Mouse (Mus musculus) spleen, postnatal 4 days (tissue): ENCODE measurements at regions not wholly inside any gene's neighbourhood (a gene's known extent, or its start where the extent isn't known, plus 50 kb on each side); places are given as distances from the start of the nearest gene placed in this dataset.
"Not testable (repeated sequence)": the region's sequence is repeated elsewhere in the genome, so short reads cannot be mapped to it uniquely, and the experiment has no call there.

Experiments
- DNase-seq, 2 experiments: peaks; one replicate each; pipeline ENCODE4 v3.0.0; 2022; ENCODE audit warnings: low spot score in 2 of 2

DNA sequence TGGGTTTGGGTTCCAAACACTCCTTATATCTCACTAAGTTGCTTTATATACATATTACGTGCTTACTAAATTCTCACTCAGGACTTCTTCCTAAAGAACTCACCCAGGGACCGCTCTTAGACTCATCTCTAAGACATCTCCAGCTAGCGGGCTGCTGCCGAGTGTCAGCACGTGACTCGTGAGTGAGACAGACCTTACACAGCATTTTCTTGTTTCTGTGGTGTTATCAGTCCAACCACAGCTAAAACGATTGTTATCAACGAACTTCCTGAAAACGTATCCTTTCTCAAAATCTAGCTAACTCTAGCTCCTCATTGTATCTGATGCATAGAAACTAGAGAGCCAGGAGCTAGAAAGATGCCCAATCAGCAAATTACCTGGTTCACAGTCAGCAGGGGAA lies 168.7 kb upstream of the Mon1b start:
- DNase-seq = no peak

- DNase-seq = no peak
Measured at GRCm38 (mm10) chr8:113489436-113490107, 145.8 kb upstream of the Mon1b start.

DNA sequence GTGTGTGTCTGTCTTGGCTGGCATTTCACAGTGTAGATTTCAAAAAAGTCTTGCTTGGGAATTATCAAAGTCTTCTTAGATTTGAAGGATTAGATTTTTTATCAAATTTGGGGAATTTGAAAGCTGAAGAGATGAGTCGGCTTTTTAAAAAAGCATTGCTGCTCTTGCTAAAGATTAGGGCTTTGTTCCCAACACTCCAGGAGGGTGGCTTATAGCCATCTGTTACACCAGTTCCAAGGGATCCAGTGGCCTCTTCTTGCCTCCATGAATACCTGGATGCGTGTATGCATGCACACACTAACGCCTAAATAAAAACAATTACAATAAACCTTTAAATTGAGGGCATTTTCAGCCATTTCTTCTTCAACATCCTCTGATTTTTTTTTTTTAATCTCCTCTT lies 144.5 kb upstream of the Mon1b start:
- DNase-seq = no peak

GRCm38 (mm10) chr8:113496896-113497295 lies 138.5 kb upstream of the Mon1b start:
- no peak for DNase-seq

DNA sequence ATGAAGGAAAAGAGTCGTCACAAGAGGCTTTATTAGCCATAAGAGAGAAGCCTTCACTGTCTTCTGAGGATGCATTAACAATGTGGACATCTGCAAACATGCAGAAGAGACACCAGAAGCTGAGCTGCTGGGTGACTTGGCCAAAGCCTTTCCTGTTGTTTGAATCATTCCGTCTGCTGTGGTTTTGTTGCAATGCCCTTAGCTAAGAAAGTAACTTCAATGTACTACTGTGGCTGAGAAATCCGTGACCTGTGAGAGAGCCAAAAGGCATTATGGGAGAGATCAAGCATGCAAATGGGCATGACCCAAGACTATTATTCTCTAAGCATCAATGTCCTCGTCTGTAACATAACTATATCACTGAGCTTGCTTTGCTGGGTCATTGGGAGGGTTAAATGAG lies 132.7 kb upstream of the Mon1b start:
- DNase-seq = no peak

GRCm38 (mm10) chr8:113512856-113513255 lies 122.5 kb upstream of the Mon1b start:
- DNase-seq = no peak

- DNase-seq = no peak
Measured at GRCm38 (mm10) chr8:113513886-113514730, 121.3 kb upstream of the Mon1b start.

GRCm38 (mm10) chr8:113514731-113515375 lies 120.5 kb upstream of the Mon1b start:
- not testable (repeated sequence) for DNase-seq

GRCm38 (mm10) chr8:113516176-113516575 lies 119.2 kb upstream of the Mon1b start:
- DNase-seq = no peak

GRCm38 (mm10) chr8:113517912-113518311 lies 117.5 kb upstream of the Mon1b start:
- no peak for DNase-seq

GRCm38 (mm10) chr8:113523561-113523960 lies 111.8 kb upstream of the Mon1b start:
- no peak for DNase-seq

DNA sequence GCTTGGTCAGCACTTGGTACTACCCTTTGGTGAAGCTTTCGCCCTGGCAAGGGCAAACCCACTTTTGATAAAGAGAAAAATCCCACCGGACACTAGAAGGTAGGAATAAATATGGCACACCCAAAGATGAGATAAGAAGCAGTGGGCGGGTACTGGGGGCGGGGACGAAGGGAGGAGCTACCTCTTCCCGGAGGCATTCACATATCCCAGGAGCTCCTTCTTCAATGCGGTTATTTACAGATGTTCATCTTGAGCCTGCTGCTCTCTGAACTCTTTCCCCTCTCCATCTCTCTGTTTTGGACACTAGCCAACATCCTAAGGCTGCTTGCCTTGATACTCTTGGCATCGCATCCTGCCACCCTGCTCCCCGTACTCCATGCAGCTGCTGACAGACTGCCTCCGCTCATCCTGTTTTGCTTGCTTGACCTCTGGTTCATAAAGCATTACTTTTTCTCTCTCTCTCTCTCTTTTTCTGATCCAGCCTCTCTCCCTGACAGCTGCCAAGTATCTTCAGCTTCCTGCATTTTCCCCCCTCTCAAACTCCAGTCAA lies 104.2 kb upstream of the Mon1b start:
- no peak for DNase-seq

DNA sequence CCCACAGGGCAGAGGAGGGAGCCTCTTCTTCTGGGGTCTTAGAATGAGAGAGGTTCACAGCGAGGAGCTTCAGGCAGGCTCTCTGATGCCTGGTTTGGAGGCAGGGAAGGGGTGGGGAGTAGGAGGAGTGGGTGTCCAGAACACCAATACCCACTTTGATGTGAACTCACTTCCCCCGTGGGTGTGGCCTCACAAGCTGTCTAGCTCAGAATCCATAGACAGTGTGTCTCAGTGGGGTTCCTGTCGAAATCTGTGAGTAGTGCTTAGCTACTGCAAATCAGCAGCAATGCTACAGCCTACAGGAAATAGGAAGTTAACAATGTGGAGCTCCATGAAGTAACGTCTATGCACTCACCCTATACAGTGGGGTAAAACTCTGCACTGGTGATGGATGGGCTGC lies 102.5 kb upstream of the Mon1b start:
- DNase-seq = no peak

GRCm38 (mm10) chr8:113541437-113541836 lies 94.0 kb upstream of the Mon1b start:
- DNase-seq = no peak

DNA sequence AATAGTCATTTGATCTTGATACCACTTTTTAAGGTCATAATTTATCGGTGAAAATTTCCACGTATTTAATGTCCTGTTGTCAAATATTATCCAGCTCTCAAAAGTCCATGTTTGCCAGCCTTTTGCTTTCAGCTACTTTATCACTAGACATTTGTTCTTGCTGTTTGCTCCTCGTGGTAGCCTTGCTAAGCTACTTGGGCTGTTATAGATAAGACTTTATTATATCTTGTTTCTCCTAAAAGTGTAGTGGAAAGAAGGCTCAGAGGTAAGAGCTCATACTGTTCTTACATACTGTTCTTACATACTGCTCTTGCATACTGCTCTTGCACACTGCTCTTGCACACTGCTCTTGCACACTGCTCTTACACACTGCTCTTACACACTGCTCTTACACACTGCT lies 93.3 kb upstream of the Mon1b start:
- DNase-seq = no peak

GRCm38 (mm10) chr8:113542713-113543112 lies 92.7 kb upstream of the Mon1b start:
- no peak for DNase-seq

DNA sequence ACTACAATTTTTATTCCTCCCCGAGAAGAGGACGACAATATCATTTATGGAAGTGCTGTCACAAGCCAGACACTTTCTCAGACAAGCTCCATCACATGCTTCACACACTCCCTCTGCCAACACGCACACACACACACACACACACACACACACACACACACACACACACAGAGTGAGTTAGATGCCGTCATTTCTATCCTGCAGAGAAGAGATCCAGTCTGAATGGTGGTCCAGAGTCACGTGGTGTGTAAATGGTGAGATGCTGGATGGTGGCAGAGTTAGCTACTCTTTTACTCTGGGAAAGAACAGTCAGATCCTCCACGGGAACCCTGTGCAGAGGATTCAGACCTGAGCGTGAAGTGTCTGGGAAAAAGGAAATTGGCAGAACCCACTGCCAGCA lies 86.2 kb upstream of the Mon1b start:
- DNase-seq = peak in 1 of 2 experiments; percentile 26

DNA sequence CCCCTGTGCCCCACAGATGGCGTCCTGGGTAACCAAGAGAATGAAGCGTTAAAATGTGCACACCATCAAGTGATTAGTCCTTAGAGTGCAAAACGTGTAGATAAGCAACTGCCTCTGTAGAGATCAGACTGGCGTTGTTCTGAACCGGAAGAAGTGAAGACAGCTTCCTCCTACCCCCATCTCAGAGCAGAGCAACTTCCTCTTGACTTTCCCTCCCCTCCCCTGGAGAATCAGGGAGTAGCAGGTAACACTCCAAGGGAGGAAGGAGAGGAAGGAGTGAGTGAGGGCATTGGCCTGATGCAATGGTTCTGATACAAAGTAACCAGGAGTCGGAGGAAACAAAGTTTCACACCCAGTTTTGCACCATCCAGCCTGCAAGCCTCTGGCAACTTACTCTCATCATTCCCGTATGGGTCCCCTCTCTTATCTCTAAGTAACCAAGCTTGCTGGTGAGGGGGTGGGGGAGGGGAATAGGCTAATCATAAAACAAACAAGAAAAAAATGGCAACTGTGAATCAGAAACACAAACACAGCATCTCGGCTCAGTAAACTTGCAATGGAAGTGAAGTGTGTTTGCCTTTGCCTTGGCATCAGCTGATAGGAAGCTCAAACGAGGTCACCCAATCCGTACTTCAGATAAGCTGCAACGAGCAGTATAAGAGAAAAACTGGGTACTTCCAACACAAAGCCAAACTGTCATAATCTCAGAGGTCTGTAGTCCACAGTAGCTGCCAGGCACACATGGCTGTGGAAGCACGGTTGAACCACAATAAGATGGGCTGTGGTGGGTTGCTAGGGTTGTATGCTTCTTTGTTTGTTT lies 83.7 kb upstream of the Mon1b start:
- DNase-seq = peak; percentile 4 to 26

DNA sequence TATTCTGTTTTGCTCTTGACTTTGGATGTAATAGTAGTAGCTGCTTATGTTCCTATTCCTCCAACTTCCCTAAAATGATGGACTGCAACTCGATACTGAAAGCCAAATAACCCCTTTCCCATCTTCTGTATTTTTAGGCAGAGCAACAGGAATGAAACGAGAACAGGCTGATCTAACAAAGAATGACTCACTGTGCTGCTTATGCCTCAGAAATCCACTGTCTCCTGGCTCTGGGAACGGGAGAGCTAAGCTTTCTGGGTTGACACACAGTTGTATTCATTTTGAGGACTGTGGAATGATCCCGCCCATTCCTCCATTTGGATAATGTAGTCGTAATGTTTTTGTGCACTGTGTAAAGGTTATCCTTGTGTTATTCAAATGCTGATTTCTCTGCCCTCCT lies 82.6 kb upstream of the Mon1b start:
- peak in 1 of 2 experiments; percentile 10 for DNase-seq

- peak; percentile 2 to 50 for DNase-seq
Measured at GRCm38 (mm10) chr8:113554700-113555455, 80.5 kb upstream of the Mon1b start.

- DNase-seq = peak; percentile 2 to 20
Measured at GRCm38 (mm10) chr8:113556994-113557393, 78.4 kb upstream of the Mon1b start.
